Mouse (Mus musculus) lung, adult 2 months (tissue): Measurements from ENCODE around the gene Cecr2. TPM values are rescaled to one million over a fixed set of nuclear protein-coding genes. Genes with fewer than 3 reads are reported as not detected.

Source experiments
- DNase-seq: peaks from one replicate; pipeline ENCODE4 v3.0.0; 2022
- H3K4me1 ChIP-seq: fragments of 200-500 bp; 2 replicates; pipeline ENCODE4 v1.6.1; 2011; ENCODE audit warnings: low read length; ENCODE audit not compliant: control insufficient read depth, insufficient read depth
- H3K4me3 ChIP-seq: fragments of 200-500 bp; replicated peaks from 2 replicates; pipeline ENCODE3; 2011; ENCODE audit warnings: low read depth, mild to moderate bottlenecking, control low read depth, low read length; ENCODE audit errors: extremely low read depth
- CTCF ChIP-seq: fragments of 200-500 bp; IDR thresholded peaks from 2 replicates; pipeline ENCODE4 v1.5.1; 2011; ENCODE audit warnings: mild to moderate bottlenecking, low read length, control low read depth; ENCODE audit not compliant: insufficient read depth
- POLR2A ChIP-seq: fragments of 200-500 bp; IDR thresholded peaks from 2 replicates; pipeline ENCODE4 v1.6.1; 2011; ENCODE audit warnings: low read depth, mild to moderate bottlenecking, control low read depth, low read length, borderline replicate concordance; ENCODE audit errors: extremely low read depth
- WGBS: fragments of 180-500 bp; shearing (Covaris S2); methylation state at CpG from one replicate; pipeline ENCODE4 v1.1.7; 2018; 5-methylcytosine and 5-hydroxymethylcytosine counted together
- polyA plus RNA-seq: library from polyadenylated mRNA; depleted of rRNA; stranded (reverse); fragments of >200 nt; gene quantifications from 2 replicates; pipeline ENCODE4 v1.2.3, GENCODE M21; 2012; rRNA removed

Gene Cecr2
- polyA plus RNA-seq: 6.4 and 8.3 TPM in 2 replicates

DNA sequence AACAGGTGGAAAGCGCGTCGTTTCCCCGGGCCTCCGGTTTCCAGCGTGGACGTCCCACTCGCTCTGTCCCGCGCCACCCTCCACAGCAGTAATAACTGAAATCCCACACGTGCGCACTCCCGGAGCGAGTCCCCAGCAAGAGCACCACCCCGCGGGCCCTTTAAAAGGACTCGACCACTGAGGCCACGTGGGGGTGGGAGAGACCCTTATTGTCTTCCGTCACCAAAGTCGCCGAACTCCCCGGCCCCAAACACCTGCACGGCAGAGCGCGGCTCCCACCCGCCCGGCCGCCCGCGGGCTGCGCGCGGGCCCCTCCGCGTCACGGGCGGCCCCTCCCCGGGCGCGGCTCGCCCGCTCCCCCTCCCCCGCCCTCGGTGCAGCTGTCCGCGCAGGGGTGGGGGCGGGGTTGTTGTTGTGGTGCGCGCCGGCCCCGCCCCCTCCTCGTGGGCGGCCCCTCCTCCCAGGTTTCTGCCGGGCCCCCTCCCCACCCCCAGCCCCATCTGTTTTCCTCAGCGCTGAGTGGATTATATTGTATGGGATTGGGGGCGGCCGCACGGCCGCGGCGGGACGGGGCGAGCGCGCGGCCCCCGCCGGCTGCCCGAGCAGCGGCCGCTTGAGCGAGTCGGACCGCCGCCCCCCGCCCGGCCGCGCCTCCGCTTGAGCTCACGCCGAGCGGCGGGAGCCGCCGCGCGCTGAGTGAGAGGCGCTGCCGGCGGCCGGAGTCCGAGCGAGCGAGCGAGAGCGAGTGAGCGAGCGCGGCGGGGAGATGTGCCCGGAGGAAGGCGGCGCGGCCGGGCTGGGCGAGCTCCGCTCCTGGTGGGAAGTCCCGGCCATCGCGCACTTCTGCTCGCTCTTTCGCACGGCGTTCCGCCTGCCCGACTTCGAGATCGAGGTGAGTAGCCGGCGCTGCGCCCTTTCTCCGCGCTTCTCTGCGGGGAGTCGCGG lies at the start of gene Cecr2:
Cecr2 (plus strand) TSS at position 554 of the 945 bp plus-strand sequence.
- WGBS: under 1% methylated on average over 117 of the region's 127 CpGs
- TF ChIP-seq POLR2A (peak; percentile 21; the same call in 1 of the 2 replicates), CTCF (no peak)
- peak; percentile 79 for DNase-seq
- Histone ChIP-seq H3K4me1 (peaks cover 3% of the 10 kb centered on the region), H3K4me3 (peak within 1 kb of the TSS; percentile 85)

DNA sequence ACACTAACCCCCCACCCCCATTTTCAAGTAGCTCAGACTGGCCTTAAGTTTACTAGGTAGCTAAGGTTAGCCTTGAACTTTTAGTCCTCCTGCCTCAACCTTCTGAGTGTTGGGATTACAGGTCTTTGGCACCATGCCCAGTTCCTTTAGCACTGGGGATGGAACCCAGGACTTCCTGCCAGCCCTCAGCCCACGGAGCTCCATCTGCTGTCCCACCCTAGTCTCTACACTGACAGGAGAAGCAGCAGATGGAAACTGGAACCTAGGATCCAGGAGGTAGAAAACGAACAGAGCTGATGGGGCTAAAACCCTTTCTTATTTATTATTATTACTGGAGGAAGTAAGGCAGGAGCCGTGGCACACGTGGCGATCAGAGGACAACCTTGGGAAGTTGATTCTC lies 48.6 kb upstream of the Cecr2 start:
- no peak for DNase-seq
- WGBS: 58% methylated on average over 5 of the region's 5 CpGs
- TF ChIP-seq CTCF: no peak
- TF ChIP-seq POLR2A: no peak
- no peak overlapping the region for H3K4me3 ChIP-seq
- H3K4me1 ChIP-seq: no peaks in the 10 kb centered on the region

DNA sequence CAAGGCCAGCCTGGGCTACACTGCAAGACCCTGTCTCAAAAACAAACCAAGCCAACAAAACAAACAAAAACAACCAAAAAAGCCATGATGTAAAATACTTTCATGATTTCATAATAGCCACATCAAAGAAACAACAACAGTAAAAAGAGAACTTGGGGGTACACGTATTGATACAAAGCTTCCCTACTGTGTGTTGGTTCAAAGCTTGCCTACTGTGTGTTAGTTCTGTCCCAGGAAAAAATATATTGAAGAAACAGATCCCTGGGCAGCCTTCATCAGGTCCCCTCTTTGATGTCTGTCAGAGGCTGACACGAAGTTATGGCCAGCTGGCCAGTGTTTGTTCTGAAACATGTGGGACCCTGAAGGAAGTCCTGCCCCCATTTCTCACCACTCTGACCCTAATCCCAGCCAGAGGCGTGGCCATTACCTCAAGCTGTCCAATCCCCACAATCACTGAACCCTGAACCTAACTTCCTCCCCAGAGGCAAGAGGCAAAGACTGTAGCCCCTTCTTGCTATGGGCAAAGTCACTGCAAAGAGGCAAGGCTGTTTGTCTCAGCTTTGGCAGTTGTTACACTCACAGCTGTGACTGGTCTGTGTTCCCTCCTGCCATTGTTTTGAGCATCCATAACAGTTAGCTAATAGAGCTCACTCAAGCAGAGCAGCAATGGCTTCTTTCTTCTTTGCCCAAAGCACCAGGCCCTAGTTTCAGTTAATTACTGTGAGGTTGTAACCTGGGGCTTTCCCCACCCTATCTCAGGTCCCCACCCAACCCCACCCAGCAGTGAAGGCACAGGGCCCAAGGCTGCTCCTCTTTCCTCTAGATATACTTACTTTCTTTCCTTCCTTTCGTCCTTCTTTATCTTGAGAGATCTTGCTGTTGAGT lies 47.4 kb upstream of the Cecr2 start:
- 68% methylated on average over 4 of the region's 4 CpGs for WGBS
- Histone ChIP-seq H3K4me3 (no peak overlapping the region), H3K4me1 (no peaks in the 10 kb centered on the region)
- TF ChIP-seq CTCF (no peak), POLR2A (no peak)
- no peak for DNase-seq

DNA sequence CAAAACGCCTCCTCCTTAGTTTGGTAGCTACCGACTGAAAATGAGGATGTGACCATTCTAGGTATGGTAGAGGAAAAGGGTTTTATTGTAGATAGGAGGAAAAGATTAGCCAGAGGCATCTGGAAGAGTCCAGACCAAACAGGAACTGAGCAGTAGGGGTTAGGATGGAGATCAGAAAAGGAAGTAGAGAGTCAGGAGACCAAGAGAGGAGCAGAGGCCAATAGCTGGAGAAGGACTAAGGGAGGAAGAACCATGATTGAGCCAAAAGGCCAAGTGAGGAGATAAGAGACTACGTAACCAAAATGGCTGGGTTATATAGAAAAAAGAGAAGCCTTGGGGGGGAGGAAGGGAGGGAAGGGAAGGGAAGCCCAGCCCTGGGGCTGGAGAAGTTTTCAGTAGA lies 46.0 kb upstream of the Cecr2 start:
- TF ChIP-seq CTCF: no peak
- TF ChIP-seq POLR2A: no peak
- Histone ChIP-seq H3K4me1 (no peaks in the 10 kb centered on the region), H3K4me3 (no peak overlapping the region)
- DNase-seq: no peak
- WGBS: 74% methylated on average over 3 of the region's 3 CpGs

DNA sequence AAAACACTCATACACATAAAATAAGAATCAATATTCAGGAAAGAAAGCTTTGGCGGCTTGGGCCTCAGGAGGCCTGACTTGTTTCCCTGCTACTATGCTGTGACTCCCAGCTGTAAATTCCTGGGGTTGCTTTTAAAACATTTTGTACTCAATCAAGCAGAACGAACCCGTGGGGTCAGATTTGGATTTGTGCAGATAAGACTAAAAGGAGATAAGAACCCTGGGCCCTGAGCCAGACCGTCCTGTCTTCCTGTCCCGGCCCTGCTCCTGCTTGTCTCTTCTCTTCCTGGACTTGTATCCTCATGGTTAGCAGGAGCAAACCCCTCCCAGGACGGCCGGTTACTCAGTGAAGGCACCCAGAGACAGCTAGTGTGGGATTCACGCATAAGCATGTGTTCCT lies 41.1 kb upstream of the Cecr2 start:
- no peak for DNase-seq
- WGBS: 32% methylated on average over 8 of the region's 8 CpGs
- Histone ChIP-seq H3K4me1 (no peaks in the 10 kb centered on the region), H3K4me3 (no peak overlapping the region)
- TF ChIP-seq POLR2A: no peak
- TF ChIP-seq CTCF: no peak

DNA sequence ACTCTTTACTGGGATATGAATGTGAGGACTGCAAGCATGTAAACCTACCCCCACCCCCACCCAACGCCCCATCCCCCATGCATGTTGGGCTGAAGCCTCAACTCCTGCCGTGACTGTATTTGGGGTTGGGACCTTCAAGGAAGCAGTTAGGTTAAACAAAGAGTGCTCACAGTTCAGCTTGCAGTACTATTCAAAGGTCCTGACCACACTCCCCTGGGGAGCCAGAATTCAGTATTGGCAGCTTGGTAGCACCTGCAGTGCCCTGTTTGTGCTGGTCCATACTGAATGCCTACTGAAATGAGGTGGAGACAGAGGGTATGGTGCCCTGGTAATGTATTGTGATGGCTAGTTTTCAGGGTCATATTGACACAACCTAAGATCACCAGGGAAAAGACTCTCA lies 39.1 kb upstream of the Cecr2 start:
- Histone ChIP-seq H3K4me1 (no peaks in the 10 kb centered on the region), H3K4me3 (no peak overlapping the region)
- TF ChIP-seq CTCF: no peak
- no peak for TF ChIP-seq POLR2A
- WGBS: 47% methylated on average over 2 of the region's 2 CpGs
- no peak for DNase-seq

DNA sequence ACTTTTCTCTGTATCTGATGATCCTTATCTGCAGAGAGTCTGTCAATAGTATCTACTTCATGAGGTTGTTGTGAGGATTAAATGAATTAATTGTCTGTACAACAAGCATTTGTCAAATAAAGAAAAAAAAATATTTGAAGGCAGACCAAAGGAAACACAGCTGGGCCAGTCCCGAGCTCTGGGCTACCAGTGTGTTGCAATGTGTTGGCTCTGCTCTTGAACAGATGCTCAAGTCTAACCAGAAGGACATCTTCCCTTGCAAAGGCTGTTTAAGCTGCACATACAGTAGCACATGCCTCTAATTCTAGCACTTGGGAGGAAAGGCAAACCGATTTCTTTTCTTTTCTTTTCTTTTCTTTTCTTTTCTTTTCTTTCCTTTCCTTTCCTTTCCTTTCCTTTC lies 37.2 kb upstream of the Cecr2 start:
- H3K4me3 ChIP-seq: no peak overlapping the region
- TF ChIP-seq POLR2A (no peak), CTCF (no peak)
- H3K4me1 ChIP-seq: no peaks in the 10 kb centered on the region
- no peak for DNase-seq
- 33% methylated on average over 2 of the region's 2 CpGs for WGBS

DNA sequence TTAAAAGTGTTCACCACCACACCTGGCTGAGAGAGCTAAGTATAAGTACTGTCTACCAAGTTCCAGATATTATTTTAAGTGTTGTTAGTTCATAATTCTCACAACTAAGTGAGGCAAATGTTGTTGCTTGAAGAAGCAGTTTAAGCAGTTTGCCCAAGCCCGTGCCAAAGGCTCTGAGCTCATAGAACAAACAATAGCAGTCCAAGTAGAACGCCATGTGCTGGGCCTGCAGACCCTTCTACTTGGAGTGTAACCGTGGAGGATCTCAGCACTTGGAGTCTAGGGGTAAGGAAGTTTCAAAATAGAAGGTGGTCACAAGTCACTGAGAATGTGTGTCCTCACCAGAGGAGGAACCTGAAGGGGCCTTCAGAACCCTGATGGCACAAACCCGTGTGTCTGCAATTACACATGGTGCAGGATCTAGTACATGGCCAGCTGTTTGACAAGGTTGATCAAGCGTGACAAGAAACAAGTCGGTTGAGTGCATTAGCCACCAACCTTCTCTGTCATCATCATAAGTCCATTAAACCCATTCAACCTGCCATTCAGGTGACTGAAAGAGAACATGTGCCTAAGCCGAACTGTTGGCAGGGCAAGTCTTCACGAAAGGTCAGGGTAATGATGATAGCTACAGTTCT lies 30.7 kb upstream of the Cecr2 start:
- DNase-seq: peak; percentile 19
- 67% methylated on average over 8 of the region's 8 CpGs for WGBS

DNA sequence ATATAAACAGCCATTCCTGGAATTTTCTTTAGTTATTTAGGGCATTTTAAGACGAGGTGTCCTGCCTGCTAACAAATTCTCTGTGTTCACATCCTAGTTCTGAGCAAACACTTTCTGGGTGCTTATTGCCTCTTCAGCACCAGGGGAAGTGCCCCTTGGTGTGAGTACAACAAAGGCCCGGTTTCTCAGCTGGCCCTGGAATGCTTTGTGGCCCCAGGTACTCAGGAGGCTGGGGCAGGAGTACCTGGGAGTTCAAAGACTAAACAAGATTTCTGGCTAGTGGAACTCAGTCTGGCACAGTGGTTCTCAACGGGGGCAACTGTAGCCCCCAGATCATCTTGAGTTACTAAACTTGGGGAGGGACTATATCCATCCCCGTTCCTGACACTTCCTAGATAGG lies 26.6 kb upstream of the Cecr2 start:
- H3K4me3 ChIP-seq: no peak overlapping the region
- H3K4me1 ChIP-seq: no peaks in the 10 kb centered on the region; the same call in 1 of the 2 replicates
- TF ChIP-seq CTCF (no peak), POLR2A (no peak)
- peak; percentile 53 for DNase-seq
- WGBS: 39% methylated on average over 4 of the region's 4 CpGs

More for the DNA sequence above, 30.7 kb upstream of the Cecr2 start:
- no peaks in the 10 kb centered on the region for H3K4me1 ChIP-seq
- TF ChIP-seq POLR2A (no peak), CTCF (no peak)
- no peak overlapping the region for H3K4me3 ChIP-seq

DNA sequence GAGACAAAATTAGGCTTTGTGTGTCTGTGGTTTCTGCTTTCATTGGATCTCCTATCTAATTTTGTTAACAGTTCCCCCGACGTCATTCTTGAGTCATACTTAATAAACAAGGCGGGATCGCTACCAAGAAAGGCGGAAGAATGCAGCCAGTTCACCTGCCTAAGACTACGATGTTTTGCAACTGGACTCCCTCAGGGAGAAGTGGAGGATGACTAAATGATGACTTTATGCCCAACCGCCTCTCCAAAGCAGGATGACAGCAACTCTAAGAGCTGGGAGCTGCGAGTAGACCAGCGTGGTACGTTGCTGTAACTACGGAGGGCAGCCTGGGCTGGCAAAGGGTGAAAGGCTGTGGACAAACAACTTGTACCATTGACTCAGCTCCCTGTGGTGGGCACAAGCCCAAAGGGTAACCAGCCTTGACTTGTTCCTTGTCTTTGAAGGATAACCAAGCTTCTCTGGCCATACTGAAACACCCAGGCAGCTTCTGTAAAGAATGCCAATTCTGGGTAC lies 24.2 kb upstream of the Cecr2 start:
- Histone ChIP-seq H3K4me1 (no peaks in the 10 kb centered on the region; the same call in 1 of the 2 replicates), H3K4me3 (no peak overlapping the region)
- DNase-seq: peak; percentile 22
- TF ChIP-seq POLR2A (no peak), CTCF (no peak)
- WGBS: 69% methylated on average over 11 of the region's 11 CpGs
